Mouse (Mus musculus) heart, adult 9 months (tissue): ENCODE measurements around the gene Rimbp3.
A peak's percentile ranks its signal among the peaks of the same experiment; 100 is the strongest.

Experiments used
- DNase-seq, 2 experiments: peaks; one replicate each; pipeline ENCODE4 v3.0.0; 2022; ENCODE audit warnings: low spot score in 2 of 2

The Rimbp3 gene

DNA sequence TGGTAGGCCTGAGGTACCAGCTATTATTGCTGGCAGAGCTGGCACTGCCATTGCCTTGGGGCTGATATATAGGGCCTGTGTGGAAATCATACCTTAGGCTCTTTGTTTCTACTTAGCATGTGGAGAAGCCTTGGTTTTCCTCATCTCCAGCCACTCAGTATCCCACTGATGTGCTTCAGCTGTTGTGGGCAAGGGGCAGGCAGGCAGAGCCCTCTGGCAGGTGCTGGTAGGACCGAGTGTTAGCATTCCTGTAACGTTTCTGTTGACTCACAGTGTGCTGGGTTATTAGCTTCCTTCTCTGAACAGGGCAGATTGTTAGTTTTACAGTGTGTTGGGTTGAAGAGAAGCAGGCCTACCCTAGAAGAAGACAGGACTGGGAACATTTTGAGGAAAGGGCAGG lies 46.9 kb downstream of the Rimbp3 start:
- no peak for DNase-seq

DNA sequence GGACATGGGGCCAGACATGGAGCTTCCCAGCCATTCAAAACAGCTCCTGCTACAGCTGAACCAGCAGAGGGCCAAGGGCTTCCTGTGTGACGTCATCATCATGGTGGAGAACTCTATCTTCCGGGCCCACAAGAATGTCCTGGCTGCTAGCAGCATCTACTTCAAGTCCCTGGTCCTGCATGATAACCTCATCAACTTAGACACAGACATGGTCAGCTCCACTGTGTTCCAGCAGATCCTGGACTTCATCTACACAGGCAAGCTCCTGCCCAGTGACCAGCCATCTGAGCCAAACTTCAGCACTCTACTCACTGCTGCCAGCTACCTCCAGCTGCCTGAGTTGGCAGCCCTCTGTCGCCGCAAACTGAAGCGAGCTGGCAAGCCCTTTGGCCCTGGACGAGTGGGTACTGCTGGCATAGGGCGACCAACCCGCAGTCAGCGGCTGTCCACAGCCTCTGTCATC lies 49.0 kb downstream of the Rimbp3 start:
- DNase-seq: peak; percentile 67 to 78

DNA sequence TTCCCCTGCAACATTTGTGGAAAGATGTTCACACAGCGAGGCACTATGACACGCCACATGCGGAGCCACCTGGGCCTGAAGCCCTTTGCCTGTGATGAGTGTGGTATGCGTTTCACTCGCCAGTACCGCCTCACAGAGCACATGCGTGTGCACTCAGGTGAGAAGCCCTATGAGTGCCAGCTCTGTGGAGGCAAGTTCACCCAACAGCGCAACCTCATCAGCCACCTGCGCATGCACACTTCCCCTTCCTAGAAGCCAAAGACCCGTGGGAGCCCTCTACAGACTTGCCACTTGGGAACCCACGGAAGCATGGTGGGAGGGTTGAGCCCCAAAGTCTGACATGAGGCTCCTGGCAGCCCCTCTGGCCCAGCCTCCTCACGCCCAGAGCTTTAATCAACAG lies 50.5 kb downstream of the Rimbp3 start:
- no peak for DNase-seq

DNA sequence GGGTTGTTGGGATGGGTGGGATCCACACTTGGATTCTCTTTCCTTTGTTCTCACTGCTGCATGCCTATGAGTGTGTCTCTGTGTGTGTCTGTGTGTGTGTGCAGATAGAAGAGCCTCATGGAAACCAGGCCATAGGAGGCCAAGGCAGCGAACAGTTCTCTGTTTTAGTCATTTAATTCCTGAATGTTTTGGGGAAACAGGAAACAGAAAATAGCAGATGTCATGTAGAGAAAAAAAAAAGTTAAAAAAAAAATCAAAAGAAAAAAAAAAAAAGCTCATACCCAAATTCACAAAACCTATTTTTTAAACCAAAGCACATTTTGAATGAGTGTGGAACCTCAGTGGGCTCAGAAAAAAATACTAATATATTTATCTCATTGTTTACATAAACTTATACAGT lies 52.9 kb downstream of the Rimbp3 start:
- no peak for DNase-seq
